Mouse (Mus musculus) cerebellum, adult 18-20 months (tissue): ENCODE measurements around the gene Vamp2.

Experiments
- DNase-seq, 2 experiments: peaks; one replicate each; pipeline ENCODE4 v3.0.0; 2021

Vamp2 gene

GRCm38 (mm10) chr11:69117737-69118695, 29.7 kb downstream of the Vamp2 start:
- DNase-seq, result peak; percentile 66 to 77

DNA sequence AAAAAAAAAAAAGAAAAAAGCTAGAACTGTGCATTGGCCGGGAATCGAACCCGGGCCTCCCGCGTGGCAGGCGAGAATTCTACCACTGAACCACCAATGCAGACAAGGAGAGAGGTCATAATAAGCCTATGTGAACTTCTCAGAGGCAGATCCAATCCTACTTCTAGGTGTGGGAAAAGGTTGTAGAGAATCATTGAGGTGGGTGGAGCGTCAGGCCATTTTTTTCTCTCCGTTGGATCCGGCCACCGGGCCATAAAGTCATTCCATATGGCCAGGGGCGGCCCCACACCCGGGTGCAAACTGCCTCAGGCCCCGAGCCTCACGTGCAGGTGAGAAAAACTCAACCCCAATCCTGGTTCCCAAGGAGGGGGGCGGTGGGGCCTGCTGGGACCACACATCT, 30.5 kb downstream of the Vamp2 start:
- DNase-seq, result peak; percentile 87 to 95

DNA sequence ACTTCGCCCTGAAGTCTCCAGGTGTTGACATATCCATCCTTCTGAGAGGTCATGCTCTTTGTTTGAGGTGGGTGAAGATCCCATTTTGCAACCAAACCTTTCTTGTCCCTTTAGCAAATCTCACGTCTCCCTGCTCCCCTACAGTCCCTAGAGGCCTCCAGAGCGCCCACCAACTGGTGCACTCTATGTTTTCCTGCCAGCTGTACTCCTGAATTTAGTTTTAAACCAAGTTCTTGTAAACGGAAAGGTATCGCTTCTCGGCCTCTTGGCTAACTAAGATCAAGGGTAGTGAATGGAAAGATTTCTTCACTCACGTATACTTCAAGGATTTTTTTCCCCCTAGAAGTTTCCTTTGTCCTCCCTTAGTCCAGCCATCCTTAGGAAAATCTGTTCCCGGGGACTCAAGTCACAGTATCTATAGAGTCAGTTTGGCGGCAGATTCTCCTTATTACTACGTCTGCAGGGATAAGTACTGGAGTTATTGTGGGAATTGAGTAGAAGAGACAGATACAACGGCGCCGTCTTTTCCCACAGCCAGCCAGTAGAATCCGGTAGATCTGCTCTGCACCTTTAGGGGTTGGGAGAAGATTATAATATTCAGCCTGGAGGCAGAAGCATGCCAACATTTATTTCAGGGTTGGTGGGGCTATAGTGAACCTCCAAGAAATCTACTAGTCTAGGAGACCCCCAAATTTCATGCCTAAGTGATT, 31.3 kb downstream of the Vamp2 start:
- DNase-seq, result peak in 1 of 2 experiments; percentile 14

GRCm38 (mm10) chr11:69120221-69121000, 32.1 kb downstream of the Vamp2 start, which contains the start of gene Hes7:
Gene Hes7 (plus strand): TSS chr11:69120404.
- peak in 1 of 2 experiments; percentile 22 for DNase-seq

- DNase-seq, result peak; percentile 40 to 58
Measured at GRCm38 (mm10) chr11:69121001-69121740, 32.9 kb downstream of the Vamp2 start.

DNA sequence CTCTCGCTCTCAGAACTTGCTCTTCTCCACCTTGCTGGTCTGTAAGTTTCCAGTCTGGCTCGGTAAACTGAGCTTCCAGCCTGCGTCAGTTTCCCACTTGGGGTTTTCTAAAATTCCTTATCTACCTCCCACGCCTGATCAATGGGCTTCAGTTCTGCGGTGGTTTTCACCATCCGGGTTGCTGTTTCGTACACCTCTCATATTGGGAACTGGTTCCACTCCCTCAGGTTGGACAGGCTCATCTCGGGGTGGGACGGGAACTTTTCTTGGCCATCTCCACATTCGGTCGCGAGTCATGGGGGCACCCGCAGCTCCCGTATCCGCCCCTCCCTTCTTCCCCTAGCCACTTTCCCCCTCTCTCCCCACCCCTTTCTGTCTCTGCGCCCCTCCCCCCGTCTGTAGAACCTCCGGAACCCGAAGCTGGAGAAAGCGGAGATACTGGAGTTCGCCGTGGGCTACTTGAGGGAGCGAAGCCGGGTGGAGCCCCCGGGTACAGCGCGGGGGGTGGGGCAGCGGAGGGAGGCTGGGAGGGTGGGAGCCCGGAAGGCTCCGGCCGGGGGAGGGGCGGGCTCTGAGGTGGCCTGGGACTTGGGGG, 33.5 kb downstream of the Vamp2 start:
- no peak for DNase-seq

- DNase-seq, result peak; percentile 82 to 85
Measured at GRCm38 (mm10) chr11:69122336-69122951, 34.2 kb downstream of the Vamp2 start, which contains the start of gene 9130213A22Rik. Gene 9130213A22Rik (minus strand): TSS chr11:69122589.

DNA sequence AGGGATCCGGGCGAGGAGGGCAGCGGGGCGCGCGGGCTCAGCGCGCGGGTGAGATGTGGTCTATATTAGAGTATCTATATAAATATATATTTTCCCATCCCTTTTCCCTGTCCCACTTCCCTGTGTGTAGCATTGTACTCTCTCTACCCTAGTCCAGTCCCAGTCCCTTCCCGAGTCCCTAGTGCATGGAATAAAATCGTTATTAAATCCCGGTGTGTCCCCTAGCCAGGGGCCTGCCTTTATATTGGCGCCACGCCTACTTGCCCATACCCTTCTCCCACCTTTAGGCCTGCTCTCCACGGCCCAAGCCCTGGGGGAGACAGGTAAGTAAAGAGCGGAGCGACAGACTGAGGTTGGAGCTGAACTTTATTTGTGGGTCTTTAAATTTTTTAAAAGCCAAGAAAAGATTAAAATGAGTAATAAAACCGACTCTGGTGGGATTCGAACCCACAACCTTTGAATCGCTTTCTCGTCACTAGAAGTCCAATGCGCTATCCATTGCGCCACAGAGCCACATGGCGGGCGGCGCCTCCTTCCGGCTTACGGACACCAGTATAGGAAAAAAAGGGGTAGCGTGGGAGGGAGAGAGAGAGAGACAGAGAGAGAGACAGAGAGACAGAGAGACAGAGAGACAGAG, 34.9 kb downstream of the Vamp2 start:
- peak; percentile 85 to 92 for DNase-seq

GRCm38 (mm10) chr11:69123693-69124497, 35.6 kb downstream of the Vamp2 start:
- DNase-seq, result peak; percentile 81 to 91

GRCm38 (mm10) chr11:69124498-69124847, 36.2 kb downstream of the Vamp2 start:
- DNase-seq, result peak; percentile 61 to 75

GRCm38 (mm10) chr11:69125041-69125851, 37.0 kb downstream of the Vamp2 start:
- DNase-seq, result peak; percentile 86 to 87

DNA sequence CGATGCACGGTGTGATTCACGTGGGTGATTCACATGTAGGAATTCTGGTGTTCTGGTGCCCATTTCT, 37.4 kb downstream of the Vamp2 start, which contains the start of gene Aloxe3:
Aloxe3 (plus strand) TSS at position 45 of the 67 bp plus-strand sequence.
- DNase-seq, result no peak

DNA sequence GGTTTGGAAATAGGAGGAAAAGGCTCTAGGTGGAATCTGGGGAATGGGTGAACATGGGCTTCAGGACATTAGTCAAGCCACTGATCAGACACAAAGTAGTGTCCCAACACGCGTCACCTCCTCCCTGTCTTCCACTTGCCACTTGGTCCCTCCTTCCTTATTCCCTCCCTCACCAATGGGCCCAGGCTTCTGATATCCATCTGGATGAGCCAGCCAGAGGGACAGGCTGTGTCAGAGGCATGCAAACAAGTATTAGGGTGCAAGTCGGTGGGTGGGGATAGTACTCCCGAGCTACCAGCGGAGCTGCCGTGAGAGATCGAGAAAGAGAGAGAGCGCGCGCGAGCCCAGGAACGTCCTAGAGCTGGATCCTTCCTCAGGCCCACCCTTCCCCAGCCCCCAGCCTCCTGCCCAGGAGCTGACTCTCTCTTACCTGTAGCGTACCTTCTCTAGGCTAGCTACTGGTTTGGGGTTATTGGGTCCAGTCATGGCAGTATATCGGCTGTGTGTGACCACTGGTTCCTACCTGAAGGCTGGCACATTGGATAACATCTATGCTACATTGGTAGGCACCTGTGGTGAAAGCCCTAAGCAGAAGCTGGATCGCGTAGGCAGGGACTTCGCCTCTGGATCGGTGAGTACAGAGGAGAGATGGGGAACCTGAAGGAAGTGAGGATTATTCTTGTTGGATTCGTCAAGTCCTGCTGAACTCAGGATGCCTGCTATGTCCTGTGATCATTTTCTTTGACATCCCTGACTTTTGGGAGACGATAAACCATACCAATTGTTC, 37.8 kb downstream of the Vamp2 start:
- DNase-seq, result peak; percentile 64 to 67

- no peak for DNase-seq
Measured at GRCm38 (mm10) chr11:69126706-69127095, 38.4 kb downstream of the Vamp2 start.

- no peak for DNase-seq
Measured at GRCm38 (mm10) chr11:69128426-69129122, 40.3 kb downstream of the Vamp2 start.

GRCm38 (mm10) chr11:69133566-69133922, 45.3 kb downstream of the Vamp2 start:
- no peak for DNase-seq

DNA sequence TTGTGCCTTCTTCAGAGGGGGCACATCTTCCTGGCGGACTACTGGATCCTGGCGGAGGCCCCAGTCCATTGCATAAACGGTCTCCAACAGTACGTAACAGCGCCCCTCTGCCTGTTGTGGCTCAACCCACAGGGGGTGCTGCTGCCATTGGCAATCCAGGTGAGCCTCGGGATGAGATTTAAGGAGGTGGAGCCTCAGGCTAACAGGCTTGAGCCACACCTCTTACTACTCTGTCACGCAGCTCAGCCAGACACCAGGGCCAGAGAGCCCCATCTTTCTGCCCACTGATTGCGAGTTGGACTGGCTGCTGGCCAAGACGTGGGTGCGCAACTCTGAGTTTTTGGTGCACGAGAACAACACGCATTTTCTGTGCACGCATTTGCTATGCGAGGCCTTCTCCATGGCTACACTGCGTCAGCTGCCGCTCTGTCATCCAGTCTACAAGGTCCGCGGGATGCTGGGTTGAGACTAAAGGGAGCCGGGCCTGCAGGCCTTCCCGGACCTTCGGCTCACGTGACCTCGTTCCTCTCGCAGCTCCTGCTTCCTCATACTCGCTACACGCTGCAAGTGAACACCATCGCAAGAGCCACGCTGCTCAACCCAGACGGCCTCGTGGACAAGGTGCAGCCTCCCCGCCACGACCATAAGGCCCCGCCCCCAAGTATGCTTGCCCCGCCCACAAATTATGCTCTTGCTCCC, 45.8 kb downstream of the Vamp2 start:
- peak; percentile 69 to 78 for DNase-seq

DNA sequence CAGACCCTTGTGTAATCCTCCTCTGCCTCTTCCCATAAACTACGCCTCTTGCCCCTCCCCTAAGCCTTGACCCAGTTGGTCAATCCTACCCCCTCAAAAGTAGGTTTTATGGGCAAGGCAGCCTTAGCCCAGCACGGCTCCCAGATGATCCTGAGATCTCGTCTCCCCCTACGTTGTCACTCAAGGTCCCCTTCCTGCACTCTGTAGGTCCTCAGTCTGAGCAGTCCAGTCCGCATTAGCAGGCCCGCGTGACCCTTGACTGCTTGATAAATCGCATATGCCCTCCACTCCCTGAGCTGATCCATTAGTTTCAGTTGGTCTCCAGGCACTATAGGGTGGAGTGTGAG, 46.3 kb downstream of the Vamp2 start:
- DNase-seq, result no peak
